ENCODE assay signal across 7 mouse cellular contexts in the genomic region with DNA sequence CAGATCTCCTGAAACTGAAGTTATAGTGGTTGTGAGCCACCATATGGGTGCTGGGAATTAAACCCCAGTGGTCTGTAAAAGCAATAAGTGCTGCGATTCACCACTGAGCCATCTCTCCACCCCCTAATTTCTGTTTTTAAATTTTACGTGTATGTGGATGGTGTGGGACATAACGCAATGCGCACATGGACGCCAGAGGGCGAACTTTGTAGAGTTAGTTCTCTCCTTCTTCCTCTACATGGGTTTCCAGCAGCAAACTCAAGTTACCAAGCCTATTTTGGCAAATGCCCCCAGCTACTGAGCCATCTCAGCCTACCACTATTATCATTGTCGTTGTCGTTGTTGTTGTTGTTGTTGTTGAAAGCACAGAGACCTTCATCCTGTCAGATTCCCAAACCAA. TPM values are rescaled to one million over a fixed set of nuclear protein-coding genes. Genes with fewer than 3 reads are reported as not detected.
A peak's percentile ranks its signal among the peaks of the same experiment; 100 is the strongest.
DNase-seq lines count a peak whose midpoint lies in the region; ATAC-seq and TF ChIP-seq lines count a peak whose summit lies in the region.

No protein-coding gene starts in this region.

- no peak overlapping the region for H3K27ac ChIP-seq in heart, embryonic 10.5 days
- H3K27ac ChIP-seq in lung, embryonic 14.5 days (ENCODE audit: low read depth): no peak overlapping the region

- no peaks in the 10 kb centered on the region for H3K36me3 ChIP-seq in heart, embryonic 10.5 days
- H3K36me3 ChIP-seq in lung, embryonic 14.5 days (ENCODE audit: insufficient read depth): no peaks in the 10 kb centered on the region

- ATAC-seq in CD4-positive, CD25-positive, alpha-beta regulatory T cell, adult 4 months: peak; percentile 56
- no peak for ATAC-seq in lung, embryonic 14.5 days (ENCODE audit: insufficient read depth)

- H3K4me3 ChIP-seq in heart, embryonic 10.5 days: peak overlapping the region; percentile 59
- H3K4me3 ChIP-seq in lung, embryonic 14.5 days (ENCODE audit: low read depth, low read length): peak overlapping the region; percentile 35

- no peak overlapping the region for H3K9ac ChIP-seq in lung, embryonic 14.5 days

- peak; percentile 64 for TF ChIP-seq CTCF in lung, embryonic 14.5 days (IDR thresholded peaks at IDR 0.05; ENCODE audit: low read depth)

- peak; percentile 79 for DNase-seq in A20 (ENCODE audit: low read depth, low spot score)
- DNase-seq in embryo, embryonic 10.5 days (ENCODE audit: low spot score): peak; percentile 81
- DNase-seq in heart, embryonic 10.5 days (ENCODE audit: low spot score): no peak
- DNase-seq in kidney, adult 8-10 months: peak; percentile 32 to 67
- peak; percentile 90 for DNase-seq in lung, embryonic 14.5 days
- peak; percentile 61 to 78 for DNase-seq in right cerebral cortex, adult 2 months (ENCODE audit: low spot score in 2 of 2)

- H3K9me3 ChIP-seq in heart, embryonic 10.5 days: no peaks in the 10 kb centered on the region
- no peaks in the 10 kb centered on the region for H3K9me3 ChIP-seq in lung, embryonic 14.5 days (ENCODE audit: low read depth, low read length)

- peaks cover 22% of the 10 kb centered on the region for H3K27me3 ChIP-seq in heart, embryonic 10.5 days (ENCODE audit: insufficient read depth, poor library complexity, severe bottlenecking)
- peaks cover 12% of the 10 kb centered on the region for H3K27me3 ChIP-seq in lung, embryonic 14.5 days (ENCODE audit: insufficient read depth, low read length)

- 19% methylated on average over 8 of the region's 8 CpGs for WGBS in heart, embryonic 10.5 days
- WGBS in lung, embryonic 14.5 days: 23% methylated on average over 8 of the region's 8 CpGs

- peak overlapping the region; percentile 64 for H3K4me2 ChIP-seq in lung, embryonic 14.5 days

- H3K4me1 ChIP-seq in heart, embryonic 10.5 days: peaks cover 35% of the 10 kb centered on the region
- H3K4me1 ChIP-seq in lung, embryonic 14.5 days (ENCODE audit: insufficient read depth): peaks cover 14% of the 10 kb centered on the region

RNA-seq across cellular contexts. Expression of a gene that starts 10.5 kb away (rescaled TPM):
- polyA plus RNA-seq in CD4-positive, CD25-positive, alpha-beta regulatory T cell, adult 4 months (2017; shearing (Covaris generic)): 1 to 10 TPM in 1 of 2 experiments, not detected in 1; 1.3 TPM
- 655 and 948 TPM in 2 replicates for polyA plus RNA-seq in heart, embryonic 10.5 days (2016; fragmentation: Nextera tagmentation; extraction: Ambion mirVana)
- polyA plus RNA-seq in lung, embryonic 14.5 days (2014; fragmentation: Nextera tagmentation; extraction: Ambion mirVana): 62.8 and 68.1 TPM in 2 replicates

RNA-seq across cellular contexts. Expression of a gene that starts 57.2 kb away (rescaled TPM):
- 10 to 100 TPM; 29.6 to 47.8 TPM for polyA plus RNA-seq in CD4-positive, CD25-positive, alpha-beta regulatory T cell, adult 4 months (2017; shearing (Covaris generic))
- 202 and 227 TPM in 2 replicates for polyA plus RNA-seq in heart, embryonic 10.5 days (2016; fragmentation: Nextera tagmentation; extraction: Ambion mirVana)
- 74.7 and 79.0 TPM in 2 replicates for polyA plus RNA-seq in lung, embryonic 14.5 days (2014; fragmentation: Nextera tagmentation; extraction: Ambion mirVana)

Comparison
In these comparisons a context has a peak if more than half of its experiments do, and no peak if none do; other contexts are left out.
1. RNA of a gene that starts 10.5 kb away (polyA plus RNA-seq): 655 to 948 TPM in heart, embryonic 10.5 days and 62.8 to 68.1 TPM in lung, embryonic 14.5 days; 1.3 TPM in CD4-positive, CD25-positive, alpha-beta regulatory T cell, adult 4 months; every median in the first group is over 10 times any median in the second.